Mouse (Mus musculus) heart, adult 9 months (tissue): ENCODE results near the gene Olfr692.

Experiments
- DNase-seq, 2 experiments: peaks; one replicate each; pipeline ENCODE4 v3.0.0; 2022; ENCODE audit warnings: low spot score in 2 of 2

Gene Olfr692

DNA sequence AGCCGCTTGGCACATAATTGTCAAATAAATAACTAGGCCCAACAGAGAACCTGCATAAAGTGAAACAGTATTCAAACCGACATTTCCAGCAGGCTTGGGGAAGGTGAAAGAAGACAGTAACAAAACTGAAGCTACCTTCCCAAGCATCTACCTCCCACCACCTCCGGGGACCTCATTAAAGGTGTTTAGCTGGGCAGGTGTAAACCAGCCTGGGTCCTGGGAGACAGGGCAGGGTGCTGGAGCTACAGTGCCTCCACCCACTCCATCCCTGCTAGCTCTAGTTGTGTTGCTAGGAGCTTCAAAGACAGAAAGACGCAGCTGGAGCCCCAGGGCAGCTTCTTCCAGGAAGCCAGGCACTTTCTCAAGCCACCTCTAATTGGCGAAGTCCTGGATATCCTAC is 36.2 kb downstream of the Olfr692 start, which contains the start of gene Cnga4:
Cnga4 (plus strand) TSS at position 301 of the 400 bp plus-strand sequence.
- DNase-seq, result no peak

DNA sequence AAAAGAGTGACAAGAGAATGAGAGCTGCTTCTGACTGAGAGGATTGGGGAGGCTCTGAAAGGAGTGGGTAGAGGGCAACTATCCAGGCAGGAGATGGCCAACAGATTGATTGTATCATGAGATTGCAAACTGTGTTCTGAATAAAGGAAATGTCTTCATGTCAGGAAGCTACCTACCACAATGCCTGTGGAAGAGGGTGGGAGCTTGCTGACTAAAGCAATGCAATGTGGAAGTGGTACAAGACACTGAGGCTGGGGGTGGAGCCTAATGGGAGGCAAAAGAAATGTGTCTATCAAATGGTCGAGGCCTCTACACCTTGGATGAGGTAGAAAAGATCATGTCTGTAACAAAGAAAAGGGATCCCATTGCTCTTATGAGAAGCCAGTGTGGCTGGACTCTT is 38.3 kb downstream of the Olfr692 start:
- no peak for DNase-seq

DNA sequence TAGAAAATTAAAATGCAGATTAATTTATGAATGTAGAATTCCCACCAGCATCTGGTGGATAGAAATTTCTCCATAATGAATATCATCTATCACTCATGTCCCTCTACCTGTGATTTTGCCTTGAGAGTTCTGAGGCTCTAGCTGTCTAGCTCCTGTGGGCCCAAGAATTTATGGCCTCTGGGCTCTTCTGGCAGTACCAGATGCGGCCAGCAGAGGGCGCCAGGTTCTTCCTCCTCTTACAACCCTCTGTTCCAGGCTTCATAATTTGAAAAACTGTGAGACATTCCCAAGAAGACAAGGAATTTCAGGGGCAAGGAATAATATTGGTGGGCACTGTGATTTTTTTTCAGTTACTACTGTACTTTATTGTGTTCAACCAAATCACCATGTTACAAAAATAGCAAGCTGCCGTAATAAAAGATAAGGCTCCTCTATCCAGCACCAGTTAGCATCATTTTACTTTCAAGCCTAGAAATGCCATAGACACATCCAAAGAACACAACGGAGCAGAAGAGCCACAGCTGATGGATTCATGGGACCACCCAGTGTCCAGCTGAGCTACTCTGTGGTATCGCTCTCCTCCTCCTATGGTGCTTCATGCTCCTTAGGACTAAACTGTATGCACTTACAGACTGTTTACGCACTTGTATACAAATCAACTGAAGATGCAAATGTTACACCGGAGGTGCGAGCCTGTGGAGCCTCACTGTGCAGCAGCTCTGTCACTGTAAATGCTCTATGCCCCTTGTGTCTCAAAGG is 44.0 kb downstream of the Olfr692 start:
- peak; percentile 36 to 75 for DNase-seq

DNA sequence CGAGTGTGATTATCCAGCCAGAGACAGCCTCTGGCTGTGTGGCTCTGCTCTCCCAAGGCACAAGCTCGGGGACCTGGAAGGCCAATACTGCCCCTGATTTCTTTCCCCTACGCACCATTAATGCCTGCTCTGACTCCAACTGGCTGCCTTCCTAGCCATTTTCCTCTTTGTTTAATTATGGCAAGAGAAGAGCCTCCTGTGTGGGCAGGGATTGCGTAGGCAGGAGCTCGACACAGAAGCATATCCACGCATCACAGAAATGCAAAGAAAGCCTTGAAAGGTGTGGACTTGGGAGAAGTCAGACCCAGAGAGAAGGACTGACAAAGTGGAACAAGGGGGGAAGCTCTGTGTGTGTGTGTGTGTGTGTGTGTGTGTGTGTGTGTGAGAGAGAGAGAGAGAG is 46.4 kb downstream of the Olfr692 start:
- DNase-seq, result no peak

DNA sequence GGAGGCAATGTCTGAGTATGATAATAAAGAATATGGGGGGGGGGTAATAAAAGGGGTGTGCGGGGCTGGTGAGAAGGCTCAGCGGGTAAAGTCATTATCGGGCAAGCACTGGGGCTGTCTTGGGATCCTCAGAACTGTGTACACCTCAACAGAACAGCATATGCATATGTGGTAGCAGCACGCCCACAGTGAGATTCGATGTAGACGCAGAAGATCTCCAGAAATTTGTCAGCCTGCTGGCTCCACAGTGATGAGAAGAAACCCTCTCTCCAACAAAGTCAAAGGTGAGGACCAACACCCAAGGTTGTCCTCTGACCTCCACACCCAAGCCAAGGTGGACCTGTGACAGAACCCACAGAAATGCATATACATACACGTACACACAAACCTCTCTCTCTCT is 48.5 kb downstream of the Olfr692 start:
- no peak for DNase-seq

DNA sequence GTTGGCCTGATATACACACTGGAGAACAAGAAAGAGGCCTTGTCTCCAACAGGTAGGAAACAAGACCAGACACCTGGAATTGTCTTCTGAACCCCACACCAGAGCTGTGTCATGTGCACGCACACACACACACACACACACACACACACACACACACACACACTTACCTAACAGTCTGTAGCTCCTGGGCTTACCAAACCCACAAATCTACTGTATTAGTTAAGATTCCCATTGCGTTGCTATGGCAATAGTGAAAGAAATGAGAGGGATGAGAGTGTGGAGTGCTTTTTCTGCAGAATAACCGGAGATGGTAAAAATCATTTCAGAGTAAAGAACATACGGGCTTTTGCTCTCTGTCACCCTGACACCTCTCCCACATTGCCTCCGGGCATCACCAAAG is 50.1 kb downstream of the Olfr692 start:
- no peak for DNase-seq
